Mouse (Mus musculus) CH12.LX (cell line): ENCODE measurements around the gene Apoa5. TPM values are rescaled to one million over a fixed set of nuclear protein-coding genes. Genes with fewer than 3 reads are reported as not detected.

Experiments used
- DNase-seq: peaks from one replicate; pipeline ENCODE4 v3.0.0-alpha.2; 2013; ENCODE audit errors: extremely low read depth
- H3K27ac ChIP-seq: 2 replicates; pipeline ENCODE4 v1.5.1; 2012; ENCODE audit warnings: low read depth, mild to moderate bottlenecking, control low read depth, moderate library complexity; ENCODE audit not compliant: insufficient read depth
- H3K27me3 ChIP-seq: replicated peaks from 2 replicates; pipeline ENCODE3; 2012; ENCODE audit warnings: inconsistent platforms
- H3K36me3 ChIP-seq, 2 experiments: replicated peaks in 1 of 2; 2 replicates each; pipeline versions ENCODE3 to v1.6.1; 2012; ENCODE audit warnings: inconsistent platforms in 1 of 2, low read length in 1 of 2, mild to moderate bottlenecking in 1 of 2, mixed read lengths in 1 of 2, moderate library complexity in 1 of 2; ENCODE audit not compliant: control insufficient read depth in 1 of 2, insufficient read depth in 1 of 2
- H3K4me1 ChIP-seq, 2 experiments: 2 replicates each; pipeline ENCODE4 v1.6.1; 2012; ENCODE audit warnings: inconsistent platforms in 1 of 2, moderate library complexity in 1 of 2; ENCODE audit not compliant: insufficient read depth in 2 of 2, control insufficient read depth in 1 of 2
- H3K4me2 ChIP-seq: 2 replicates; pipeline ENCODE4 v1.6.1; 2012; ENCODE audit warnings: low read depth, mild to moderate bottlenecking, control low read depth; ENCODE audit not compliant: poor library complexity, insufficient read depth, severe bottlenecking
- H3K4me3 ChIP-seq, 3 experiments: fragments of 150-350 bp in 1 of 3; sonication (generic) in 1 of 3; replicated peaks in 1 of 3; 2 replicates each; pipeline versions ENCODE3 to v1.5.1; 2011 to 2012; ENCODE audit warnings: low read depth in 2 of 3, low read length in 2 of 3, mild to moderate bottlenecking in 2 of 3, moderate library complexity in 2 of 3, control low read depth in 1 of 3, improper control_type of control experiment in 1 of 3, inconsistent platforms in 1 of 3, mixed read lengths in 1 of 3; ENCODE audit not compliant: poor library complexity in 1 of 3
- H3K79me2 ChIP-seq: replicated peaks from 2 replicates; pipeline ENCODE4 v1.6.1; 2012; ENCODE audit warnings: mild to moderate bottlenecking, moderate library complexity; ENCODE audit not compliant: control insufficient read depth, poor library complexity, insufficient read depth, severe bottlenecking; ENCODE audit errors: extremely low read depth
- H3K9ac ChIP-seq: 2 replicates; pipeline ENCODE4 v1.6.1; 2012; ENCODE audit warnings: low read depth, mild to moderate bottlenecking, control low read depth, moderate library complexity; ENCODE audit not compliant: insufficient read depth
- H3K9me3 ChIP-seq: replicated peaks from 2 replicates; pipeline ENCODE3; 2012; ENCODE audit warnings: low read length, inconsistent platforms, mixed read lengths
- BHLHE40 ChIP-seq: IDR thresholded peaks from 2 replicates; pipeline ENCODE4 v1.6.1; 2011; ENCODE audit warnings: mild to moderate bottlenecking, low read depth, low read length, improper control_type of control experiment
- CHD1 ChIP-seq: IDR thresholded peaks from 2 replicates; pipeline ENCODE4 v1.6.1; 2012; ENCODE audit warnings: low read depth, low read length, improper control_type of control experiment, inconsistent platforms
- E2F4 ChIP-seq: IDR thresholded peaks from 2 replicates; pipeline ENCODE4 v1.6.1; 2011; ENCODE audit warnings: low read depth, low read length, improper control_type of control experiment; ENCODE audit not compliant: insufficient replicate concordance
- ELF1 ChIP-seq: IDR thresholded peaks from 2 replicates; pipeline ENCODE4 v1.6.1; 2014; ENCODE audit warnings: low read depth, mild to moderate bottlenecking, inconsistent platforms, low read length, improper control_type of control experiment
- JUN ChIP-seq: IDR thresholded peaks from 2 replicates; pipeline ENCODE4 v1.6.1; 2011; ENCODE audit warnings: low read depth, mild to moderate bottlenecking, low read length, improper control_type of control experiment, moderate library complexity; ENCODE audit not compliant: insufficient read depth
- JUND ChIP-seq: conservative IDR thresholded peaks from 2 replicates; pipeline ENCODE4 v1.6.1; 2011; ENCODE audit warnings: low read depth, low read length, improper control_type of control experiment
- KAT2A ChIP-seq: IDR thresholded peaks from 2 replicates; pipeline ENCODE4 v1.6.1; 2012; ENCODE audit warnings: low read length, improper control_type of control experiment, inconsistent platforms; ENCODE audit not compliant: insufficient replicate concordance
- MAFK ChIP-seq: IDR thresholded peaks from 2 replicates; pipeline ENCODE4 v1.6.1; 2011; ENCODE audit warnings: low read length, improper control_type of control experiment; ENCODE audit not compliant: insufficient replicate concordance
- MAX ChIP-seq: IDR thresholded peaks from 2 replicates; pipeline ENCODE4 v1.6.1; 2011; ENCODE audit warnings: low read length, improper control_type of control experiment
- MXI1 ChIP-seq: IDR thresholded peaks from 2 replicates; pipeline ENCODE4 v1.6.1; 2011; ENCODE audit warnings: mild to moderate bottlenecking, low read depth, low read length, improper control_type of control experiment
- NELFE ChIP-seq: IDR thresholded peaks from 2 replicates; pipeline ENCODE4 v1.6.1; 2011; ENCODE audit warnings: low read depth, low read length, improper control_type of control experiment
- NRF1 ChIP-seq: IDR thresholded peaks from 2 replicates; pipeline ENCODE4 v1.6.1; 2014; ENCODE audit warnings: low read depth, mild to moderate bottlenecking, inconsistent platforms, low read length, improper control_type of control experiment, moderate library complexity
- PAX5 ChIP-seq: IDR thresholded peaks from 2 replicates; pipeline ENCODE4 v1.6.1; 2012; ENCODE audit warnings: low read length, inconsistent platforms, mixed read lengths
- POLR2A ChIP-seq: IDR thresholded peaks from 2 replicates; pipeline ENCODE4 v1.6.1; 2011; ENCODE audit warnings: low read depth, mild to moderate bottlenecking, improper control_type of control experiment, low read length
- POLR2AphosphoS2 ChIP-seq: IDR thresholded peaks from 2 replicates; pipeline ENCODE4 v1.6.1; 2011; ENCODE audit warnings: low read depth, low read length, improper control_type of control experiment
- SIN3A ChIP-seq: IDR thresholded peaks from 2 replicates; pipeline ENCODE4 v1.6.1; 2012; ENCODE audit warnings: low read length, improper control_type of control experiment, inconsistent platforms
- UBTF ChIP-seq: IDR thresholded peaks from 2 replicates; pipeline ENCODE4 v1.6.1; 2012; ENCODE audit warnings: low read depth, mild to moderate bottlenecking, inconsistent platforms, low read length, improper control_type of control experiment, moderate library complexity
- ZKSCAN1 ChIP-seq: IDR thresholded peaks from 2 replicates; pipeline ENCODE4 v1.6.1; 2012; ENCODE audit warnings: low read depth, inconsistent platforms, low read length, improper control_type of control experiment, borderline replicate concordance
- dilution Hi-C: fragments of 300-500 bp; cut with MboI; formaldehyde crosslinking; loops from 2 replicates; pipeline ENCODE4 v1.14.3; 2020; ENCODE audit warnings: low sequenced_read_pairs; ENCODE audit not compliant: extremely low pct_unique_long_range_greater_than_20kb, extremely low pct_ligation_motif_present
- in situ Hi-C: fragments of 300-500 bp; cut with MboI; formaldehyde crosslinking; loops from 3 replicates; pipeline ENCODE4 v1.14.3; 2019; ENCODE audit warnings: low sequenced_read_pairs, low pct_ligation_motif_present, low pct_unique_long_range_greater_than_20kb, mixed read lengths
- polyA plus RNA-seq: library from polyadenylated mRNA; unstranded; fragments of >175 nt; gene quantifications from 2 replicates; pipeline ENCODE4 v1.2.1, GENCODE M21; 2012; ENCODE audit warnings: low read depth; ENCODE audit not compliant: insufficient read length
- total RNA-seq, 2 experiments: library from RNA; depleted of rRNA; stranded (reverse); fragments of 300-350 nt in 1 of 2; fragments of >200 nt in 1 of 2; gene quantifications; 2 replicates each; pipeline ENCODE4 v1.2.3; 2012 to 2014

The Apoa5 gene
- total and polyA plus RNA-seq, 3 experiments, result 0.08 TPM; not detected in 2

DNA sequence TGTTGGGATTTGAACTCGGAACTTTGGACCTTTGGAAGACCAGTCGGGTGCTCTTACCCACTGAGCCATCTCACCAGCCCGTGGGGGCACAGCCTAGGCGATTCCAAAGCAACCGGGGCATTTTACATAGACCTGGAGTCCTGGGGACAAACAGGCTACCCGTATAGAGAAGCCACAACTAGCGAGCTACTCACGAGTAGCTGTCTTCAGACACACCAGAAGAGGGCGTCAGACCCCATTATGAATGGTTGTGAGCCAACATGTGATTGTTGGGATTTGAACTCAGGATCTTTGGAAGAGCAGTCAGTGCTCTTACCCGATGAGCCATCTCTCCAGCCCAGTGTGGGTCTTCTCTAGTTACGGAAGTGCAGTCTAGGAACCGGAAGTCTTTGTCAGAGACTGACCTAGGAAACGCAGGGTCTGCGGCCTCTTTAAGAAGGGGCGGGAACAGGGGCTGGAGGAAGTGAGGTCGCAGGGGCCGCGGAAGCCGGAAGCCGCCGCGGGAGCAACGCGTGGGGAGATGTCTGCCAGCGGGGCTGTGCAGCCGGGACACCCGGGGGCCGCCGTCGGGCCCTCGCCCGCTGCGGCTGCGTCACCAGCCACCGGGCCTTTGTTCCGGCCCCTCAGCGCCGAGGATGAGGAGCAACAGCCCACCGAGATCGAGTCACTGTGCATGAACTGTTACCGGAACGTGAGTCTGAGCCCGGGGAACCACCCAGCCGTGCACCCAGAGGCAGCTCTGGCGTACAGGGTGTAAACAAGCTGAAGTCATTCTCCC lies 4.4 kb downstream of the Apoa5 start, which contains the start of gene Zpr1 (continued):
- TF ChIP-seq MXI1 (peak; percentile 98), BHLHE40 (peak; percentile 35; the same call in 1 of the 2 replicates), CHD1 (no peak), PAX5 (no peak), POLR2AphosphoS2 (peak; percentile 56), KAT2A (peak; percentile 68; the same call in 1 of the 2 replicates), ZKSCAN1 (no peak)

DNA sequence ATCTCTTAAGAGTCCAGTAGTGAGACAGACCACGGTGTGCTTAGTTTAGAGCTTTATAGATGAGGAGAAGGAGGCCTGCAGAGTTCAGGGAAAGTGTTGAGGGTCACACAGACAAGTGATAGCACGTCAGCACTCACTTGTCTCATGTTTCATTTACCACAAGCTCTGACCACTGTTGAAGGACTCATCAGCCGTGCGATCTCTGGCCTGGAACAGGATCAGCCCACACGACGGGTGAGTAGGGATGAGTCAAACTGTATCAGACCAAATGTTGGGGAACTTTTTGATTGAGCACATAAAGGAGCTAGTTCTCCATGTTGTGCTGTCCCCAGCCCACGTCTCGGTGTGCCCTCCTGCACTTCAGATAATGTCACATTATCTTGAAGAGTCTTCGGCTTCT lies 6.1 kb downstream of the Apoa5 start:
- in situ Hi-C loops, result no loop called here
- peak overlapping the region; percentile 92 for H3K4me2 ChIP-seq
- dilution Hi-C loops, result no loop called here
- H3K79me2 ChIP-seq, result peaks cover 17% of the 10 kb centered on the region
- peaks cover 42 to 63% of the 10 kb centered on the region in 2 experiments for H3K36me3 ChIP-seq
- TF ChIP-seq NRF1 (no peak), POLR2A (no peak), ELF1 (no peak), MAX (no peak), JUND (no peak), PAX5 (no peak), MAFK (no peak), E2F4 (no peak), JUN (no peak), UBTF (no peak), NELFE (no peak), SIN3A (no peak)
- no peak overlapping the region for H3K27ac ChIP-seq
- no peak for DNase-seq
- no peaks in the 10 kb centered on the region for H3K9me3 ChIP-seq
- no peak overlapping the region for H3K9ac ChIP-seq
- peaks cover 6 to 23% of the 10 kb centered on the region in 2 experiments for H3K4me1 ChIP-seq
- no peak overlapping the region for H3K4me3 ChIP-seq
- no peaks in the 10 kb centered on the region for H3K27me3 ChIP-seq
